Mouse (Mus musculus) heart, embryonic 13.5 days (tissue): Measurements from ENCODE around the gene Acot5. TPM values are rescaled to one million over a fixed set of nuclear protein-coding genes. Genes with fewer than 3 reads are reported as not detected.

ENCODE experiments used
- polyA plus RNA-seq: library from polyadenylated mRNA; unstranded; fragments of >200 nt; fragmentation: Nextera tagmentation; extraction: Ambion mirVana; gene quantifications from 2 replicates; pipeline ENCODE4 v1.2.1, GENCODE M21; 2015

The Acot5 gene
- polyA plus RNA-seq, 1 experiment from 2014 or later: not detected

Other genes with a start within 250 kb of the Acot5 start
- gene Numb, start 147.4 kb upstream of the Acot5 start, polyA plus RNA-seq: 28.1 and 32.2 TPM in 2 replicates
- 8.3 and 8.7 TPM in 2 replicates for gene Riox1, start 118.7 kb upstream of the Acot5 start, polyA plus RNA-seq
- gene Heatr4, start 84.5 kb upstream of the Acot5 start, polyA plus RNA-seq: not detected in 2 replicates
- 55.7 and 61.2 TPM in 2 replicates for gene Acot2, start 81.5 kb upstream of the Acot5 start, polyA plus RNA-seq
- 20.8 and 22.4 TPM in 2 replicates for gene Acot1, start 59.8 kb upstream of the Acot5 start, polyA plus RNA-seq
- gene Acot4, start 30.9 kb upstream of the Acot5 start, polyA plus RNA-seq: 0.19 and 0.66 TPM in 2 replicates
- gene Gm49366, start 30.4 kb upstream of the Acot5 start, polyA plus RNA-seq: not detected in 2 replicates
- 0.20 and 0.52 TPM in 2 replicates for gene Acot3, start 17.2 kb upstream of the Acot5 start, polyA plus RNA-seq
- gene Acot6, start 31.3 kb downstream of the Acot5 start, polyA plus RNA-seq: 0.71 and 0.74 TPM in 2 replicates
- gene Dnal1, start 45.0 kb downstream of the Acot5 start, polyA plus RNA-seq: 2.2 and 2.6 TPM in 2 replicates
- 0.48 and 0.65 TPM in 2 replicates for gene Pnma1, start 79.2 kb downstream of the Acot5 start, polyA plus RNA-seq
- 6.8 and 7.3 TPM in 2 replicates for gene Elmsan1, start 149.6 kb downstream of the Acot5 start, polyA plus RNA-seq
- gene Ptgr2, start 215.9 kb downstream of the Acot5 start, polyA plus RNA-seq: 58.0 and 65.3 TPM in 2 replicates
- 52.0 and 58.0 TPM in 2 replicates for gene Zfp410, start 247.5 kb downstream of the Acot5 start, polyA plus RNA-seq